Mouse (Mus musculus): ENCODE results near the gene Gm9922. TPM values are rescaled to one million over a fixed set of nuclear protein-coding genes. Genes with fewer than 3 reads are reported as not detected.
A peak's percentile ranks its signal among the peaks of the same experiment; 100 is the strongest.

Gene Gm9922
- polyA plus RNA-seq, 1 experiment from 2014 or later = 2.5 TPM

DNA sequence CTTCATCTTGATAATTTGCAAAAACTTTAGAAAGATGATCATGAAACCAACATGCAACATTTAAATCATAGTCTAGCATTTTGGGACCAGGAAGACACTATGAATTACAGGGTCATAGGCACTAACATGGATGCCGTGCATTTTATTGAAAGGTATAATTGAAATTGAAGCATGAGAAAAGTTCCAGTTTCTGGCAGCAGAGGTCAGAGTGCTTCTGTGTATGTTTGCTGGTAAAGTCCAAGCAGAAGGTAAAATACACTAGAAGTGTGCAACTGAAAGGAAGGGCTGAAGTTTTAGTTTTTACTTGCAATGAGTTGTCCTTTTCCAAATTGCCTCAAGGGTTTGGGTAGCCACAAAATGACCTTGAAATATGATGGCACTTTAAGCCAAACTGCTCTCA, 32.7 kb upstream of the Gm9922 start:
- Histone ChIP-seq H3K4me1 (ENCODE audit: control insufficient read depth, insufficient read depth, low read length) (no peaks in the 10 kb centered on the region), H3K9me3 (replicated peaks; ENCODE audit: control insufficient read depth, low read length) (no peaks in the 10 kb centered on the region), H3K9ac (ENCODE audit: low read depth, low read length) (no peak overlapping the region), H3K4me3 (ENCODE audit: low read depth, low read length) (no peak overlapping the region), H3K36me3 (ENCODE audit: control insufficient read depth, insufficient read depth, low read length) (no peaks in the 10 kb centered on the region), H3K27me3 (ENCODE audit: control insufficient read depth, insufficient read depth, low read length) (no peaks in the 10 kb centered on the region), H3K4me2 (no peak overlapping the region), H3K27ac (ENCODE audit: low read depth, low read length) (no peak overlapping the region)
- no peak for ATAC-seq (replicated peaks; ENCODE audit: insufficient number of reproducible peaks, low FRiP score, low TSS enrichment)
- 48% methylated on average over 1 of the region's 1 CpGs for WGBS (ENCODE audit: insufficient replicate concordance)

DNA sequence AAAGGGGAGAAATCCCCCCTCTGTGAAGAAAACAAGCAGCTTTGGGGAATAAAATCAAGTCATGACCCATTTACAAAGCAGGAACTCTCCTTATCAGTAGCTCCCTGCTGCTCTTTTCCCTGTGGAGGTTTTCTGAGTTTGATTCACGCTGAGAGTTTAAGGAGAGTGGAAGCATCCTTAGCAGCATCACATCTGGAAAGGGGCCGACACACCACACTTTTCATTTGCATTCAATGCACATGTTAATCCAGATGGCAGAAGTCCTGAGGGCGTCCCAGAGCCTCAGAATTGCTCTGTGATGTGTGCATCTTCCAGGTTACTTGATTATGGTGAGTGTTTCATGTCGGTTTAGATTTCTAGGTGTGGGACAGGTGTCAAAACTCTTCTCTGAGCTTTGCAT, 25.8 kb upstream of the Gm9922 start:
- ATAC-seq (replicated peaks; ENCODE audit: insufficient number of reproducible peaks, low FRiP score, low TSS enrichment) = no peak
- no peaks in the 10 kb centered on the region for H3K36me3 ChIP-seq (ENCODE audit: control insufficient read depth, insufficient read depth, low read length)
- 38% methylated on average over 4 of the region's 4 CpGs for WGBS (ENCODE audit: insufficient replicate concordance)

DNA sequence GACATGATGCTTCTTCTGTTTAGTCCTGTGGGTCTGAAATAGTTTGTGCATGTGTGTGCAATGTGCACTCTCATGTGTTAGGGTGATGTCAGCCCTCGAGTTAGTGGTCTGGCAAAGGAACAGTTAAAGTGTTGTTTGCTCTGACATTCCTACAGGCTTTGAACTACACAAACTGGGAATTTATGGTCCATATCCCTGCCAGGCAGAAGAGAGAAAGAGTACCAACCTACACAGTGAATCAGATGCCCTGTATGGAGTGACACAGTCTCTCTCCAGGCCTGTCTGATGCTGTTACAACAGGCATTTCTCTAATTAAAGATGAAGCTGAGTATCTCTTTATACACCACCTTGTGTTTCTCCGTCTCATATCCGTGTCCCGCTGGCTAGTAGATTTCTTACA, 21.3 kb upstream of the Gm9922 start:
- 91% methylated on average over 4 of the region's 4 CpGs for WGBS (ENCODE audit: insufficient replicate concordance)
- no peaks in the 10 kb centered on the region for H3K9me3 ChIP-seq (replicated peaks; ENCODE audit: control insufficient read depth, low read length)
- no peaks in the 10 kb centered on the region for H3K4me1 ChIP-seq (ENCODE audit: control insufficient read depth, insufficient read depth, low read length)
- H3K27me3 ChIP-seq (ENCODE audit: control insufficient read depth, insufficient read depth, low read length) = no peaks in the 10 kb centered on the region
- H3K27ac ChIP-seq (ENCODE audit: low read depth, low read length) = no peak overlapping the region
- H3K9ac ChIP-seq (ENCODE audit: low read depth, low read length) = no peak overlapping the region
- ATAC-seq (replicated peaks; ENCODE audit: insufficient number of reproducible peaks, low FRiP score, low TSS enrichment) = no peak
- no peak overlapping the region for H3K4me3 ChIP-seq (ENCODE audit: low read depth, low read length)
- H3K36me3 ChIP-seq (ENCODE audit: control insufficient read depth, insufficient read depth, low read length) = no peaks in the 10 kb centered on the region
- H3K4me2 ChIP-seq = no peak overlapping the region

More for the DNA sequence above, 25.8 kb upstream of the Gm9922 start:
- Histone ChIP-seq H3K27ac (ENCODE audit: low read depth, low read length) (no peak overlapping the region), H3K27me3 (ENCODE audit: control insufficient read depth, insufficient read depth, low read length) (no peaks in the 10 kb centered on the region), H3K4me3 (ENCODE audit: low read depth, low read length) (no peak overlapping the region), H3K4me2 (no peak overlapping the region), H3K9ac (ENCODE audit: low read depth, low read length) (no peak overlapping the region), H3K9me3 (replicated peaks; ENCODE audit: control insufficient read depth, low read length) (no peaks in the 10 kb centered on the region), H3K4me1 (ENCODE audit: control insufficient read depth, insufficient read depth, low read length) (no peaks in the 10 kb centered on the region)

DNA sequence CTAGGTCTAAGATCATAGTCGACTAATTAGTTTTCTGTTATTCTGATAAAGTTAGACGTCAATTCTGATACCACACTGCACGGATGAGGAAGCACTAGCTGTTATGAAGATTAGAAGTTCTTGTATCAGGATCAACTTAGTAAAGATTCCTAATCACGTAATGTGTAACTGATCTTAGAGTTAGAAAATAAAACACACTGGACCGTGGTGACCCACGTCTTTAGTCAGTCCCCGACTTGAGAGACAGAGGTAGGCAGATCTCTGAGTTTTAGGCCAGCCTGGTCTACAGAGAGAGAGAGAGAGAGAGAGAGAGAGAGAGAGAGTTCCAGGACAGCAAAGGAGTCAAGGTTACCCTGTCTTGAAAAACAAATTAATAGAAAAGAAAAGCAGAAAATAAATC, 18.8 kb upstream of the Gm9922 start:
- ATAC-seq (replicated peaks; ENCODE audit: insufficient number of reproducible peaks, low FRiP score, low TSS enrichment) = no peak

DNA sequence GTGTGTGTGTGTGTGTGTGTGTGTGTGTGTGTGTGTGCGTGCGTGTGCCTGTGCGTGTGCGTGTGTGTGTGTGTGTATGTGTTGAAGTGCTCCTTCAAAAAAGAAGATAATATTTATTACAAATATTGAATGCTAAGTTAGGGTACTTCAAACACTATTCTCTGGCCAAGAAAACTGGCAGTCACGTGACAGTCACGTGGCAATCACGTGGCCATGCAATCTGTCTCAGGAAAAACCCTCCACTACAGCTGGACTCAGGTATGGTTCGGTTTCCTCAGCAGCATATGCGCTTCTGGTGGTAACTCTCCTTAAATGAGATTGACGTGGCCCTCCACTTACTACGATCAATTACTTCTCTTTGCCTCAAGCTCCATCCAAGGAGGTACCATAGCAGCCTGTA, 18.2 kb upstream of the Gm9922 start:
- H3K4me1 ChIP-seq (ENCODE audit: control insufficient read depth, insufficient read depth, low read length) = no peaks in the 10 kb centered on the region
- no peaks in the 10 kb centered on the region for H3K36me3 ChIP-seq (ENCODE audit: control insufficient read depth, insufficient read depth, low read length)
- no peak overlapping the region for H3K9ac ChIP-seq (ENCODE audit: low read depth, low read length)
- H3K4me2 ChIP-seq = no peak overlapping the region
- no peaks in the 10 kb centered on the region for H3K27me3 ChIP-seq (ENCODE audit: control insufficient read depth, insufficient read depth, low read length)
- no peak for ATAC-seq (replicated peaks; ENCODE audit: insufficient number of reproducible peaks, low FRiP score, low TSS enrichment)
- WGBS (ENCODE audit: insufficient replicate concordance) = 92% methylated on average over 11 of the region's 11 CpGs
- H3K9me3 ChIP-seq (replicated peaks; ENCODE audit: control insufficient read depth, low read length) = no peaks in the 10 kb centered on the region
- no peak overlapping the region for H3K27ac ChIP-seq (ENCODE audit: low read depth, low read length)
- H3K4me3 ChIP-seq (ENCODE audit: low read depth, low read length) = no peak overlapping the region

More for the DNA sequence above, 18.8 kb upstream of the Gm9922 start:
- no peaks in the 10 kb centered on the region for H3K27me3 ChIP-seq (ENCODE audit: control insufficient read depth, insufficient read depth, low read length)
- H3K4me2 ChIP-seq = no peak overlapping the region
- no peak overlapping the region for H3K9ac ChIP-seq (ENCODE audit: low read depth, low read length)
- H3K36me3 ChIP-seq (ENCODE audit: control insufficient read depth, insufficient read depth, low read length) = no peaks in the 10 kb centered on the region
- no peaks in the 10 kb centered on the region for H3K9me3 ChIP-seq (replicated peaks; ENCODE audit: control insufficient read depth, low read length)
- no peaks in the 10 kb centered on the region for H3K4me1 ChIP-seq (ENCODE audit: control insufficient read depth, insufficient read depth, low read length)
- H3K27ac ChIP-seq (ENCODE audit: low read depth, low read length) = no peak overlapping the region
- 83% methylated on average over 7 of the region's 7 CpGs for WGBS (ENCODE audit: insufficient replicate concordance)
- H3K4me3 ChIP-seq (ENCODE audit: low read depth, low read length) = no peak overlapping the region

DNA sequence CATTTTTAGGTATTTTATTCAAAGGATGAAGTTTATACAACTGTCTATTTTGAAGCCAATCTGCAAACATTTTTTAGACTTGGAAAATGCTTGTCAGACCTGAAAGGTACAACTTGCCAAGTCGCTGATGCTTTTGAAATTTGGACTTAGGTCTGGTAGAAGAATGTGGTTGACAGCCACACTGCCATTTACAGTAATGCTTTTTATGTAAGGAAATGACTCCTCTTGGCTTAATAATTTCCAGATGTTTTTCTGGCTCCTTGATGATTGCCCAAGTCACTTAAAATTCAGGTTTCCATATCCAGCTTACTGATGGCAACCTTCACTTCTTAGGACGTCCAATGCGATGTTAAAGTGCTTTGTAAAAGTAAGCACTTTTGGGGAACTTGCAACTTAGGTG, 17.0 kb upstream of the Gm9922 start:
- no peak for ATAC-seq (replicated peaks; ENCODE audit: insufficient number of reproducible peaks, low FRiP score, low TSS enrichment)
- H3K9me3 ChIP-seq (replicated peaks; ENCODE audit: control insufficient read depth, low read length) = no peaks in the 10 kb centered on the region
- WGBS (ENCODE audit: insufficient replicate concordance) = 71% methylated on average over 3 of the region's 3 CpGs
- no peaks in the 10 kb centered on the region for H3K4me1 ChIP-seq (ENCODE audit: control insufficient read depth, insufficient read depth, low read length)
- no peak overlapping the region for H3K9ac ChIP-seq (ENCODE audit: low read depth, low read length)
- no peaks in the 10 kb centered on the region for H3K36me3 ChIP-seq (ENCODE audit: control insufficient read depth, insufficient read depth, low read length)
- no peak overlapping the region for H3K27ac ChIP-seq (ENCODE audit: low read depth, low read length)
- H3K27me3 ChIP-seq (ENCODE audit: control insufficient read depth, insufficient read depth, low read length) = no peaks in the 10 kb centered on the region
- H3K4me3 ChIP-seq (ENCODE audit: low read depth, low read length) = no peak overlapping the region
- no peak overlapping the region for H3K4me2 ChIP-seq

DNA sequence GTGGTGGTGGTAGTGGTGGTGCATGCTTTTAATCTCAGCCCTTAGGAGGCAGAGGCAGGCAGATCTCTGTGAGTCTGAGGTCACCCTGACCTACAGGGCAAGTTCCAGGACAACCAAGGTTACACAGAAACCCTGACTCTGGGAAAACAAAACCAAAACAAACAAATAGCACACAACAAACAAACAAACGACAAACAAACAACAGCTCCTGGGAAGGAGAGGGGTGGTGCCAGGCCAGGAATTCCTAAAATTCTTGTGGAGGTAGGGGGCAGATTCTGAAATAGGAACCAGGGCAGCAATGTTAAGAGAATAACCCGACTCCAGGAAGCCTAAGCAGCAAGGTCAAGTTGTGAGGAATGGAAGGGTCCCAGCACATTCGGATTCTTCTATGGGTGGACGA, 7.9 kb upstream of the Gm9922 start:
- Histone ChIP-seq H3K9ac (ENCODE audit: low read depth, low read length) (no peak overlapping the region), H3K27me3 (ENCODE audit: control insufficient read depth, insufficient read depth, low read length) (no peaks in the 10 kb centered on the region), H3K9me3 (replicated peaks; ENCODE audit: control insufficient read depth, low read length) (no peaks in the 10 kb centered on the region), H3K27ac (ENCODE audit: low read depth, low read length) (no peak overlapping the region), H3K36me3 (ENCODE audit: control insufficient read depth, insufficient read depth, low read length) (no peaks in the 10 kb centered on the region), H3K4me2 (no peak overlapping the region), H3K4me1 (ENCODE audit: control insufficient read depth, insufficient read depth, low read length) (peaks cover 3% of the 10 kb centered on the region; the same call in 1 of the 2 replicates), H3K4me3 (ENCODE audit: low read depth, low read length) (no peak overlapping the region)
- WGBS (ENCODE audit: insufficient replicate concordance) = 72% methylated on average over 4 of the region's 4 CpGs
- no peak for ATAC-seq (replicated peaks; ENCODE audit: insufficient number of reproducible peaks, low FRiP score, low TSS enrichment)

DNA sequence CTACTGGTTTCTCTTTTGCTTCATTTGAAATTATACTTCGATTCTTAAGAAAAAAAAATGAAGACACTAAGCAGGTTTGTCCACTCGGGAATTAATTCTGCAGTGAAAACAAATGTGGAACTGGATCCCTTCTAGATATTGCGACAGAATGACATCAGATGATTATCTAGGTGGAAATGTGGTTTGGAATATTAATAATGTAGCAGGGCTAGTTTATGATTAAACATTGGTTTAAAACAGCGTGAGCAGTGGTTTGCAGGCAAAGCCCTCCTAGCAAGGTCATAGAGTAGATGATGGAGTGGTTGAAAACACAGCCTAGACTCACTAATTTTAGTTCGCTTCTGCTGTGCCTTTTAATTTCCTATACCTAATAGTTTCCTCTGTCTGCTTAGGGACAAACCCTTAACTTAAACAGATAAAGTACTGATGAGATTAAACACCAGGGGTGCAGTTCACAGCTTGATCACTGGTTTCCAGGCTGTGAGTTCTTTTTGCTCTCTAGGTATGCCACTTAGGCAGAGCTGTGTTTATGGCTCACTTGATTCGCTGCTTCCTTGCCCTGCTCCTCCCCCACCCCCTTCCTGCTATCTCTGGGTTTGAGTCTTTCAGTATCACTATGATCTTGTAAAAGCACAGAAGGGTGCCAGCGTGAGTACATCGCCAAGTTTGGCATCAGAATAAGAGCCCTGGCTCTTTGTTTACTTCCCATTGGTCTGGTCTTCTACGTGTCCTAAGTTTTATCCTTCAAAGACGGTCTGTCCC, 4.1 kb upstream of the Gm9922 start:
- Histone ChIP-seq H3K36me3 (ENCODE audit: control insufficient read depth, insufficient read depth, low read length) (no peaks in the 10 kb centered on the region), H3K4me3 (ENCODE audit: low read depth, low read length) (no peak overlapping the region), H3K27me3 (ENCODE audit: control insufficient read depth, insufficient read depth, low read length) (peaks cover 5% of the 10 kb centered on the region; the same call in 1 of the 2 replicates), H3K4me1 (ENCODE audit: control insufficient read depth, insufficient read depth, low read length) (peaks cover 6% of the 10 kb centered on the region; the same call in 1 of the 2 replicates), H3K27ac (ENCODE audit: low read depth, low read length) (no peak overlapping the region), H3K9me3 (replicated peaks; ENCODE audit: control insufficient read depth, low read length) (no peaks in the 10 kb centered on the region), H3K4me2 (peak overlapping the region; percentile 2; the same call in 1 of the 2 replicates), H3K9ac (ENCODE audit: low read depth, low read length) (no peak overlapping the region)
- WGBS (ENCODE audit: insufficient replicate concordance) = 26% methylated on average over 10 of the region's 10 CpGs
- ATAC-seq (replicated peaks; ENCODE audit: insufficient number of reproducible peaks, low FRiP score, low TSS enrichment) = no peak

All from heart, embryonic 11.5 days (tissue).